Mouse (Mus musculus): Measurements from ENCODE around the gene BC030867.

Gene BC030867

GRCm38 (mm10) chr11:102290141-102290540, 41.5 kb downstream of the BC030867 start:
- no peak for DNase-seq (ENCODE audit: low spot score)

- no peak for DNase-seq (ENCODE audit: low spot score)
Measured at GRCm38 (mm10) chr11:102291051-102291535, 42.4 kb downstream of the BC030867 start.

- no peak for DNase-seq (ENCODE audit: low spot score)
Measured at GRCm38 (mm10) chr11:102293971-102294370, 45.3 kb downstream of the BC030867 start.

- no peak for DNase-seq (ENCODE audit: low spot score)
Measured at GRCm38 (mm10) chr11:102294416-102294815, 45.7 kb downstream of the BC030867 start.

- DNase-seq (ENCODE audit: low spot score) = peak; percentile 70
Measured at GRCm38 (mm10) chr11:102294887-102295597, 46.4 kb downstream of the BC030867 start.

GRCm38 (mm10) chr11:102295598-102296471, 47.2 kb downstream of the BC030867 start:
- peak; percentile 58 for DNase-seq (ENCODE audit: low spot score)

- DNase-seq (ENCODE audit: low spot score) = peak; percentile 98
Measured at GRCm38 (mm10) chr11:102296491-102297472, 48.1 kb downstream of the BC030867 start, which contains the start of gene Atxn7l3. Gene Atxn7l3, minus strand, starts transcription at chr11:102296631.

GRCm38 (mm10) chr11:102297577-102298556, 49.2 kb downstream of the BC030867 start:
- DNase-seq (ENCODE audit: low spot score) = no peak

- peak; percentile 67 for DNase-seq (ENCODE audit: low spot score)
Measured at GRCm38 (mm10) chr11:102299839-102300238, 51.2 kb downstream of the BC030867 start.

- DNase-seq (ENCODE audit: low spot score) = no peak
Measured at GRCm38 (mm10) chr11:102304141-102304540, 55.5 kb downstream of the BC030867 start.

- no peak for DNase-seq (ENCODE audit: low spot score)
Measured at GRCm38 (mm10) chr11:102305359-102305758, 56.7 kb downstream of the BC030867 start.

GRCm38 (mm10) chr11:102308104-102308503, 59.4 kb downstream of the BC030867 start:
- DNase-seq (ENCODE audit: low spot score) = no peak

GRCm38 (mm10) chr11:102308979-102309378, 60.3 kb downstream of the BC030867 start:
- DNase-seq (ENCODE audit: low spot score) = peak; percentile 88

GRCm38 (mm10) chr11:102309821-102310617, 61.3 kb downstream of the BC030867 start:
- DNase-seq (ENCODE audit: low spot score) = no peak

- DNase-seq (ENCODE audit: low spot score) = no peak
Measured at GRCm38 (mm10) chr11:102310768-102311695, 62.4 kb downstream of the BC030867 start.

GRCm38 (mm10) chr11:102311966-102312365, 63.3 kb downstream of the BC030867 start:
- no peak for DNase-seq (ENCODE audit: low spot score)

GRCm38 (mm10) chr11:102312586-102312985, 63.9 kb downstream of the BC030867 start:
- no peak for DNase-seq (ENCODE audit: low spot score)

- no peak for DNase-seq (ENCODE audit: low spot score)
Measured at GRCm38 (mm10) chr11:102314321-102314720, 65.6 kb downstream of the BC030867 start.
